Mouse (Mus musculus) layer of hippocampus, adult 18-20 months (tissue): ENCODE results near the gene Acaa1a. TPM values are rescaled to one million over a fixed set of nuclear protein-coding genes. Genes with fewer than 3 reads are reported as not detected.

Source experiments
- DNase-seq, 2 experiments: peaks; one replicate each; pipeline ENCODE4 v3.0.0; 2022; ENCODE audit warnings: low spot score in 2 of 2
- long read RNA-seq: library from polyadenylated mRNA; stranded (forward); transcript quantifications from one replicate; pipeline ENCODE4 v2.0.0, GENCODE M21; 2021
- total RNA-seq, 2 experiments: library from RNA; stranded (reverse); gene quantifications; 2 replicates each; pipeline ENCODE4 v1.2.3; 2021

Gene Acaa1a
- total RNA-seq = 10 to 100 TPM; 70.3 to 74.7 TPM
- long read RNA-seq, transcript Acaa1a-201 (12 exons, 1,762 nt) = major isoform, 32 of 79 reads
- long read RNA-seq, partial matches to known transcripts = 29 of 79 reads
- long read RNA-seq, other reads (novel, unspliced or antisense) = 18 of 79 reads

- DNase-seq = peak in 1 of 2 experiments; percentile 50
Measured at GRCm38 (mm10) chr9:119339558-119340211, at the start of gene Acaa1a. TSS of gene Acaa1a (plus strand) at chr9:119339676.

- DNase-seq = no peak
Measured at GRCm38 (mm10) chr9:119290791-119291190, 48.7 kb upstream of the Acaa1a start.

GRCm38 (mm10) chr9:119297696-119298095, 41.8 kb upstream of the Acaa1a start:
- DNase-seq = no peak

GRCm38 (mm10) chr9:119298563-119298962, 40.9 kb upstream of the Acaa1a start:
- no peak for DNase-seq

GRCm38 (mm10) chr9:119305863-119306262, 33.6 kb upstream of the Acaa1a start:
- no peak for DNase-seq

- DNase-seq = no peak
Measured at GRCm38 (mm10) chr9:119309067-119309466, 30.4 kb upstream of the Acaa1a start.

GRCm38 (mm10) chr9:119313096-119313495, 26.4 kb upstream of the Acaa1a start:
- DNase-seq = no peak

- no peak for DNase-seq
Measured at GRCm38 (mm10) chr9:119318891-119319290, 20.6 kb upstream of the Acaa1a start.

GRCm38 (mm10) chr9:119320446-119320845, 19.0 kb upstream of the Acaa1a start:
- no peak for DNase-seq

GRCm38 (mm10) chr9:119320946-119321345, 18.5 kb upstream of the Acaa1a start:
- DNase-seq = no peak

- DNase-seq = no peak
Measured at GRCm38 (mm10) chr9:119321392-119322229, 17.9 kb upstream of the Acaa1a start.

- peak; percentile 99 to 100 for DNase-seq
Measured at GRCm38 (mm10) chr9:119322289-119323259, 16.9 kb upstream of the Acaa1a start, which contains the start of gene Oxsr1. TSS of gene Oxsr1 (minus strand) at chr9:119322427.

- DNase-seq = no peak
Measured at GRCm38 (mm10) chr9:119323260-119323645, 16.2 kb upstream of the Acaa1a start.

GRCm38 (mm10) chr9:119324130-119324529, 15.3 kb upstream of the Acaa1a start:
- DNase-seq = no peak

- no peak for DNase-seq
Measured at GRCm38 (mm10) chr9:119328488-119328887, 11.0 kb upstream of the Acaa1a start.

GRCm38 (mm10) chr9:119330186-119330963, 9.1 kb upstream of the Acaa1a start:
- no peak for DNase-seq

- DNase-seq = peak in 1 of 2 experiments; percentile 36
Measured at GRCm38 (mm10) chr9:119334324-119334723, 5.2 kb upstream of the Acaa1a start.

- peak in 1 of 2 experiments; percentile 58 for DNase-seq
Measured at GRCm38 (mm10) chr9:119334834-119335233, 4.6 kb upstream of the Acaa1a start.

GRCm38 (mm10) chr9:119335571-119335970, 3.9 kb upstream of the Acaa1a start:
- no peak for DNase-seq

GRCm38 (mm10) chr9:119337842-119338241, 1.6 kb upstream of the Acaa1a start:
- no peak for DNase-seq
